Mouse (Mus musculus): ENCODE measurements at regions not wholly inside any gene's neighbourhood (a gene's known extent, or its start where the extent isn't known, plus 50 kb on each side); places are given as distances from the start of the nearest gene placed in this dataset.

- no peak for TF ChIP-seq GATA1 (IDR thresholded peaks at IDR 0.05; ENCODE audit: borderline replicate concordance, low read length)
- TF ChIP-seq FLI1 (IDR thresholded peaks at IDR 0.05; ENCODE audit: low read length), result no peak
- peaks cover 9% of the 10 kb centered on the region; the same call in 1 of the 2 replicates for H3K4me1 ChIP-seq
- H3K4me3 ChIP-seq (replicated peaks), result no peak overlapping the region
- H3K9me3 ChIP-seq, result peaks cover 5% of the 10 kb centered on the region
- H3K36me3 ChIP-seq (replicated peaks; ENCODE audit: low read length), result no peaks in the 10 kb centered on the region
- peaks cover 2% of the 10 kb centered on the region for H3K27me3 ChIP-seq (replicated peaks)
Observed at GRCm38 (mm10) chr3:52797164-52797563, 219.9 kb downstream of the Cog6 start.

GRCm38 (mm10) chr3:52794218-52794617 lies 222.8 kb downstream of the Cog6 start:
- Histone ChIP-seq H3K4me1 (peaks cover 9% of the 10 kb centered on the region; the same call in 1 of the 2 replicates), H3K9me3 (no peaks in the 10 kb centered on the region), H3K4me3 (replicated peaks) (no peak overlapping the region), H3K36me3 (replicated peaks; ENCODE audit: low read length) (no peaks in the 10 kb centered on the region), H3K27me3 (replicated peaks) (peaks cover 2% of the 10 kb centered on the region)
- TF ChIP-seq GATA1 (IDR thresholded peaks at IDR 0.05; ENCODE audit: borderline replicate concordance, low read length), result no peak
- TF ChIP-seq FLI1 (IDR thresholded peaks at IDR 0.05; ENCODE audit: low read length), result no peak

DNA sequence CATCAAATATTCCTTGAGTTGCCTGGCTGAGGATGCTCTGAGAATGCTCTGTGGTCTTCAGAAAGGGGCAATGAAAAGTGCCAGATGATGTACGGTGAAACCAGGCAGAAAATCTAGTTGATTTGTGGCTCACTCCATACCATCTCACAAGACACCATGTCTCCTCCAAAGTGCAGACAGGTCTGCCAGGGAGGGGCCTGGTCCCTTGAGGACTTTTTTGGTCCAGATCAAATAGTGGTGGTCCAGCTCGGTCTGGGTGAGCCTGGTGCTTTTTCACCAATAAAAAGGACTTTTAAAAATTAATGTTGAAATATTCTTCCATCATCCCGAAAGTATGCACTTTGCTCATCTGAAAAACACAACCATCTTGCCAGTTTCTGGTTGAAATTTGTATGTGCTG lies 224.2 kb downstream of the Cog6 start:
- Histone ChIP-seq H3K4me3 (replicated peaks) (no peak overlapping the region), H3K9me3 (no peaks in the 10 kb centered on the region), H3K36me3 (replicated peaks; ENCODE audit: low read length) (no peaks in the 10 kb centered on the region), H3K27me3 (replicated peaks) (peaks cover 2% of the 10 kb centered on the region), H3K4me1 (peaks cover 6% of the 10 kb centered on the region; the same call in 1 of the 2 replicates)
- TF ChIP-seq FLI1 (IDR thresholded peaks at IDR 0.05; ENCODE audit: low read length), result no peak
- TF ChIP-seq GATA1 (IDR thresholded peaks at IDR 0.05; ENCODE audit: borderline replicate concordance, low read length), result no peak

DNA sequence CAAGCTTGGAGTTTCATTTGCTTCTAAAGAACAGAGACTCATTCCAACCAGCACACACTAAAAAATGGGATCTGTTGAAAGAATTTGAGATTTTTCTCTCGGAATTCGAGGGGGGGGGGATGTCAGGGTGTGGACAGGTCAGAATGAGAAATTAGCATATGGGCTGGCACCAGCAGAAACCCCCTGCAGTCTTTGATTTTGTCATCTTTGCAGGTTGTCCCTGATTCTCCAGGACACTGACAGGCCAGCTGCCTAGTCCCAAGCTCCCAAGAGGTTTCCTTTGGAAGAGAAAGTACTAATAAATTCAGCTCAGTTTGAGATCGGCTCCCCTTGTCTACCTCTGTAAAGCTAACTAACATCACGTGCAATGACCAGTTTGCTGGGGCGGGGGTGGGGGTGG lies 224.9 kb downstream of the Cog6 start:
- no peak overlapping the region for H3K4me3 ChIP-seq (replicated peaks)
- H3K36me3 ChIP-seq (replicated peaks; ENCODE audit: low read length), result no peaks in the 10 kb centered on the region
- TF ChIP-seq GATA1 (IDR thresholded peaks at IDR 0.05; ENCODE audit: borderline replicate concordance, low read length), result no peak
- no peak for TF ChIP-seq FLI1 (IDR thresholded peaks at IDR 0.05; ENCODE audit: low read length)
- H3K9me3 ChIP-seq, result no peaks in the 10 kb centered on the region
- no peaks in the 10 kb centered on the region; the same call in 1 of the 2 replicates for H3K4me1 ChIP-seq
- peaks cover 2% of the 10 kb centered on the region for H3K27me3 ChIP-seq (replicated peaks)

- peaks cover 2% of the 10 kb centered on the region for H3K27me3 ChIP-seq (replicated peaks)
- TF ChIP-seq FLI1 (IDR thresholded peaks at IDR 0.05; ENCODE audit: low read length) (no peak), GATA1 (IDR thresholded peaks at IDR 0.05; ENCODE audit: borderline replicate concordance, low read length) (no peak)
- H3K4me3 ChIP-seq (replicated peaks), result no peak overlapping the region
- no peaks in the 10 kb centered on the region for H3K9me3 ChIP-seq
- no peaks in the 10 kb centered on the region for H3K36me3 ChIP-seq (replicated peaks; ENCODE audit: low read length)
- H3K4me1 ChIP-seq, result no peaks in the 10 kb centered on the region; the same call in 1 of the 2 replicates
Observed at GRCm38 (mm10) chr3:52790942-52791341, 226.1 kb downstream of the Cog6 start.

- no peaks in the 10 kb centered on the region for H3K36me3 ChIP-seq (replicated peaks; ENCODE audit: low read length)
- no peaks in the 10 kb centered on the region for H3K9me3 ChIP-seq
- TF ChIP-seq FLI1 (IDR thresholded peaks at IDR 0.05; ENCODE audit: low read length), result no peak
- no peak for TF ChIP-seq GATA1 (IDR thresholded peaks at IDR 0.05; ENCODE audit: borderline replicate concordance, low read length)
- no peaks in the 10 kb centered on the region; the same call in 1 of the 2 replicates for H3K4me1 ChIP-seq
- H3K27me3 ChIP-seq (replicated peaks), result peaks cover 1% of the 10 kb centered on the region
- H3K4me3 ChIP-seq (replicated peaks), result no peak overlapping the region
Observed at GRCm38 (mm10) chr3:52787964-52788760, 228.9 kb downstream of the Cog6 start.

DNA sequence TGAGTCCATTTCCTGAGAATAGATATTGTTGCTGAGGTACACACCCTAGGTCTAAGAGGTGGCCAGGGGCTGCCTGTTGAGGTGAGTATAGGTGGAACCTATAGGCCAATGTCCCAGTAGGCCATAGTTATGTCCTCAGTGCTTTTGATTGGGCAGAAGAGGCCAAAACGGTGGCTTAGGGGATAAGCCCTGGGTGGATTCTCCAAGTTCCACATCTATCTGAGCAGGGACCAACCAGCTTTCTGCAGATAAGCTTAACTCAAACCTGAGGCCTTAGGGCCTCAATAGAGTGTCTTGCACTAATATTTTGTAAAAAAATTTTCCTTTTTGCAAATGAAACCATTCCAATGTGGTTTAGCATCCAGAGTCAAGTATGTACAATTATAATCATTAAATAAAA lies 231.4 kb downstream of the Cog6 start:
- no peaks in the 10 kb centered on the region; the same call in 1 of the 2 replicates for H3K4me1 ChIP-seq

DNA sequence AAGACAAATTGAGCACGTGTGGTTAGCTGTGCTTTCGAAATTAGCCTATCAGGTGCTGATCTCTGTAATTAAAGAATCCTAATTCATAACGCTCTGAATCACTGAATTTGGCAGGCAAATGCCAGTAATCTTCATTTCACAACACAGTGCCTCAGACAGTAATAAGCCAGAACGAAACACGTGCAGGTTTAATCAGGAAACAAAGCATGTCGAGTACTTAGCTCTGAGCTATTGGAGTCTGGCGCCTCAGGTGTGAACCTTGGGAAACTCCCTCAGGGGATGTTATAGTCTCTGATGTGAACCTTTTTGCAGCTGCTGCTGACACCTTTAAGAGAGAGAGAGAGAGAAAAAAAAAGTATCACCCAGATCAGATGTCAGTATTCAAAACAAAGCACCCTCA lies 232.6 kb downstream of the Cog6 start:
- H3K36me3 ChIP-seq (replicated peaks; ENCODE audit: low read length), result no peaks in the 10 kb centered on the region
- no peaks in the 10 kb centered on the region; the same call in 1 of the 2 replicates for H3K4me1 ChIP-seq
- H3K4me3 ChIP-seq (replicated peaks), result no peak overlapping the region
- TF ChIP-seq GATA1 (IDR thresholded peaks at IDR 0.05; ENCODE audit: borderline replicate concordance, low read length) (no peak), FLI1 (IDR thresholded peaks at IDR 0.05; ENCODE audit: low read length) (no peak)
- H3K27me3 ChIP-seq (replicated peaks), result peaks cover 2% of the 10 kb centered on the region
- no peaks in the 10 kb centered on the region for H3K9me3 ChIP-seq

More for the DNA sequence above, 231.4 kb downstream of the Cog6 start:
- peaks cover 2% of the 10 kb centered on the region for H3K27me3 ChIP-seq (replicated peaks)
- no peak for TF ChIP-seq FLI1 (IDR thresholded peaks at IDR 0.05; ENCODE audit: low read length)
- no peaks in the 10 kb centered on the region for H3K9me3 ChIP-seq
- no peaks in the 10 kb centered on the region for H3K36me3 ChIP-seq (replicated peaks; ENCODE audit: low read length)
- H3K4me3 ChIP-seq (replicated peaks), result no peak overlapping the region

DNA sequence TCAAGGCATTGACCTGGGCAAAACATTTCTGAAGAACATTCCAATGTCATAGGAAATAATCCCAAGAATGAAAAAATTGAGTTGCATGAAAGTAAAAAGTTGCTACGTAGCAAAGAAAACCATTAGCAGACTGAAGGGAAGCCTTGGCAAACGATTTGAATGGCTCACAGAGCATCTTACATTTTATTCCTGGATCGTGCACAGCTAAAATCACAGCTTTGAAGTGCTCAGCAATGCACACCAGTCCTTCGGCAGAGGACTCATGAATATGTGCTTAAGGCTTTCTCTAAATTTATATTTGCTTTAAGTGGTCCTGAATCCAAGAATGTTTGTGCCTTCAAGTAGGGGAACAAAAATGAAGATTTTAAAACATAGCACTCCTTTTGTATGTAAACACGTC lies 234.5 kb downstream of the Cog6 start:
- H3K4me3 ChIP-seq (replicated peaks), result no peak overlapping the region
- no peaks in the 10 kb centered on the region for H3K36me3 ChIP-seq (replicated peaks; ENCODE audit: low read length)
- H3K9me3 ChIP-seq, result no peaks in the 10 kb centered on the region
- TF ChIP-seq FLI1 (IDR thresholded peaks at IDR 0.05; ENCODE audit: low read length), result no peak
- TF ChIP-seq GATA1 (IDR thresholded peaks at IDR 0.05; ENCODE audit: borderline replicate concordance, low read length), result no peak
- H3K4me1 ChIP-seq, result no peaks in the 10 kb centered on the region
- H3K27me3 ChIP-seq (replicated peaks), result peaks cover 2% of the 10 kb centered on the region

GRCm38 (mm10) chr3:52781521-52781920 lies 235.5 kb downstream of the Cog6 start:
- H3K36me3 ChIP-seq (replicated peaks; ENCODE audit: low read length), result no peaks in the 10 kb centered on the region
- H3K9me3 ChIP-seq, result no peaks in the 10 kb centered on the region
- TF ChIP-seq GATA1 (IDR thresholded peaks at IDR 0.05; ENCODE audit: borderline replicate concordance, low read length), result no peak
- no peak for TF ChIP-seq FLI1 (IDR thresholded peaks at IDR 0.05; ENCODE audit: low read length)
- no peak overlapping the region for H3K4me3 ChIP-seq (replicated peaks)
- H3K27me3 ChIP-seq (replicated peaks), result peaks cover 2% of the 10 kb centered on the region
- H3K4me1 ChIP-seq, result no peaks in the 10 kb centered on the region

All from megakaryocyte, embryonic 14.5 days (primary cell).